In genomic region chr11:101095314-101096024, GRCm38 (mm10) we compare ENCODE assay signal across 8 mouse cellular contexts. TPM values are rescaled to one million over a fixed set of nuclear protein-coding genes. Genes with fewer than 3 reads are reported as not detected.
DNase-seq lines count a peak whose midpoint lies in the region; ATAC-seq and TF ChIP-seq lines count a peak whose summit lies in the region.

TSS of gene Psmc3ip (minus strand) at chr11:101095436.

- peak within 1 kb of the TSS; percentile 69 for H3K4me3 ChIP-seq in lung, embryonic 15.5 days
- peak within 1 kb of the TSS; percentile 82 for H3K4me3 ChIP-seq in olfactory bulb, adult 2 months (ENCODE audit: insufficient read depth, low read depth, low read length)

- peak; percentile 70 for TF ChIP-seq POLR2A in olfactory bulb, adult 2 months (IDR thresholded peaks at IDR 0.05; ENCODE audit: insufficient read depth, low read depth, low read length)

- H3K27me3 ChIP-seq in lung, embryonic 15.5 days = no peaks in the 10 kb centered on the region

- peaks cover 16% of the 10 kb centered on the region for H3K4me1 ChIP-seq in lung, embryonic 15.5 days
- peaks cover 8% of the 10 kb centered on the region for H3K4me1 ChIP-seq in olfactory bulb, adult 2 months (ENCODE audit: control insufficient read depth, insufficient read depth, low read length)

- peak within 1 kb of the TSS; percentile 89 for H3K4me2 ChIP-seq in lung, embryonic 15.5 days

- peak within 1 kb of the TSS; percentile 89 for H3K27ac ChIP-seq in lung, embryonic 15.5 days
- peak within 1 kb of the TSS; percentile 95 for H3K27ac ChIP-seq in olfactory bulb, adult 2 months (ENCODE audit: insufficient read depth, low read depth, low read length)

- peak within 1 kb of the TSS; percentile 67 for H3K9ac ChIP-seq in lung, embryonic 15.5 days

- peak; percentile 91; the same call in 1 of the 2 replicates for TF ChIP-seq CTCF in olfactory bulb, adult 2 months (IDR thresholded peaks at IDR 0.05; ENCODE audit: insufficient read depth, low read depth, low read length)

- DNase-seq in MN1 (ENCODE audit: low spot score) = peak; percentile 91
- DNase-seq in cerebellum, adult 8-10 months = peak; percentile 93
- peak; percentile 97 for DNase-seq in forelimb bud, embryonic 11.5 days (ENCODE audit: low read depth, low spot score)
- DNase-seq in layer of hippocampus, adult 9-10 months (ENCODE audit: low spot score) = peak; percentile 78
- peak; percentile 84 to 90 for DNase-seq in thymus, adult 18-20 months

- peak; percentile 97 to 99 for ATAC-seq in hematopoietic stem cell, adult 5-6 weeks (replicated peaks in 1 of 2; ENCODE audit: insufficient read depth in 1 of 2, low FRiP score in 2 of 2, low TSS enrichment in 1 of 2, low read depth in 1 of 2, poor library complexity in 2 of 2, severe bottlenecking in 2 of 2)
- ATAC-seq in lung, embryonic 15.5 days (ENCODE audit: borderline replicate concordance, extremely low read depth, low FRiP score, low TSS enrichment) = peak; percentile 94

- H3K36me3 ChIP-seq in lung, embryonic 15.5 days = peaks cover 75% of the 10 kb centered on the region

- WGBS in lung, embryonic 15.5 days = under 1% methylated on average over 43 of the region's 43 CpGs
- WGBS in olfactory bulb, adult 2 months = 1% methylated on average over 43 of the region's 43 CpGs

- no peaks in the 10 kb centered on the region for H3K9me3 ChIP-seq in lung, embryonic 15.5 days

RNA-seq across cellular contexts. Expression of gene Psmc3ip, which starts in this region (rescaled TPM):
- total RNA-seq in hematopoietic stem cell, adult 5-6 weeks (2017) = 34.5 and 60.5 TPM in 2 replicates
- 35.1 and 37.5 TPM in 2 replicates for polyA plus RNA-seq in lung, embryonic 15.5 days (2015; fragmentation: Nextera tagmentation; extraction: Ambion mirVana)
- not detected in 2 replicates for polyA plus RNA-seq in olfactory bulb, adult 2 months (2012; ENCODE audit: insufficient read depth, insufficient read length, low replicate concordance, missing spikeins)

Comparison
In these comparisons a context has a peak if more than half of its experiments do, and no peak if none do; other contexts are left out.
1. Peak in every context shown above with its lines: DNase-seq, ATAC-seq, H3K4me3 ChIP-seq and H3K27ac ChIP-seq.
2. RNA of gene Psmc3ip (polyA plus RNA-seq): 35.1 to 37.5 TPM in lung, embryonic 15.5 days; not detected in olfactory bulb, adult 2 months; every median in the first group is over 10 times any median in the second.